Mouse (Mus musculus): ENCODE results near the gene Fam110a.
A peak's percentile ranks its signal among the peaks of the same experiment; 100 is the strongest.

DNA sequence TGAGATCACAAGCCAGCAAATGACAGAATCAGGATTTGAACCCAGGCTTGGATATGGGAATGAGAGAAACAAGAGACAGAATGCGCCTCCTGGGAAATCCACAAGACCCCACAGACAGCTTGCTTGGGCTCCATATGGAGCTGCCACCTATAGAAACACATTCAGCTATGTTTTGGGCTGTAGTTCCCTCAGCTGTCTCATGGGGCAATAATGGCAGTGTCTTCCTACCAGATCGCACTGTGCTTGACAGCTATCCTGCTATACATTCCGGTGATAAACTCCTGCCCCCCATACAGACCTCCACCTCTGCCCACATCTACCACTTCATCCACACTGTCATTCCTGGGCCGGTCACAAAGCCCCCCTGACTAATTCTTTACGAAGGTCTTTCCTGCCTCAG, 4.7 kb downstream of the Fam110a start:
- 0 out of 2 replicates have a peak, but pooled peaks have one; percentile 9 for TF ChIP-seq CTCF (IDR thresholded peaks at IDR 0.05)
- TF ChIP-seq POLR2A (IDR thresholded peaks at IDR 0.05; ENCODE audit: insufficient read depth, low read depth, low read length) = no peak

Data from heart, adult 2 months (tissue).